Mouse (Mus musculus): ENCODE measurements at regions not wholly inside any gene's neighbourhood (a gene's known extent, or its start where the extent isn't known, plus 50 kb on each side); places are given as distances from the start of the nearest gene placed in this dataset.

GRCm38 (mm10) chr16:12617781-12618180, 491.7 kb upstream of the Ercc4 start:
- TF ChIP-seq TCF12 (IDR thresholded peaks at IDR 0.05; ENCODE audit: insufficient read depth, poor library complexity, severe bottlenecking) (no peak), MAX (IDR thresholded peaks at IDR 0.05; ENCODE audit: low read depth) (no peak), POLR2AphosphoS2 (IDR thresholded peaks at IDR 0.05; ENCODE audit: insufficient read length, low read depth) (no peak), POLR2A (IDR thresholded peaks at IDR 0.05; ENCODE audit: insufficient read length, low read depth) (no peak), SRF (IDR thresholded peaks at IDR 0.05; ENCODE audit: control insufficient read depth, insufficient read length, low read depth) (no peak), MYOG (IDR thresholded peaks at IDR 0.05; ENCODE audit: control insufficient read depth in 1 of 3, insufficient read depth in 1 of 3, insufficient read length in 2 of 3, low read depth in 2 of 3) (no peak), USF1 (IDR thresholded peaks at IDR 0.05; ENCODE audit: low read depth) (no peak)

Data from myocyte (in vitro differentiated cells).